Comparison of ENCODE assay signal across 22 mouse cellular contexts in the genomic region with DNA sequence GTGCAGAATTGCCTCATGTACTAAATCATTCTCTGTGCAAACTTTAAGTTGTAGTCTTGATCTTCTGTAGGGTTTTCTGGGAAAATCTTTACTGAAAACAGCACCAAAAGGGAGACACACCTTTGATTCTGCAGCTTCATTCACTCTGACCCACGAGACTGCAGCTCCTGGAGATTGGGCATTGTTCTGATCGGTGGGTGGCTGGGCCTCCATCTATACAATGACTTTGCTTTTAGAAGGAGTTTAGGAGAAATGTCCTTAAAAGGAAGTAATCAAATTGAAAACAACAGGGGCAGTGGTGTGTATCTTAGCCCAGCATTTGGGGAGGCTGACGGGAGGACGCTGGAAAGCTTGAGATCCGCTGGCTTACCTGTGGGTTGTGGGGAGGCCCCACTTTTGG. TPM values are rescaled to one million over a fixed set of nuclear protein-coding genes. Genes with fewer than 3 reads are reported as not detected.
DNase-seq lines count a peak whose midpoint lies in the region; TF ChIP-seq lines count a peak whose summit lies in the region.
"Had no signal": no experiment of that assay in that cellular context is flagged by ENCODE, and none has a peak within 500 bp of the region (broad histone marks: within the 10 kb centered on the region; RNA-seq: fewer than 3 reads in every experiment).

No protein-coding gene starts in this region.

- H3K9ac ChIP-seq in ES-Bruce4 (ENCODE audit: low read depth, poor library complexity, severe bottlenecking) = no peak overlapping the region
- H3K9ac ChIP-seq: embryonic facial prominence, embryonic 13.5 days; embryonic facial prominence, embryonic 15.5 days; forebrain, embryonic 12.5 days had no signal

- 0 out of 2 replicates have a peak, but pooled peaks have one; percentile 6 for TF ChIP-seq EP300 in ES-Bruce4 (IDR thresholded peaks at IDR 0.05; ENCODE audit: insufficient read depth, low read depth, low read length)

- 0 out of 2 replicates have a peak overlapping the region, but pooled peaks have one; percentile 1 for H3K27ac ChIP-seq in ES-Bruce4 (ENCODE audit: insufficient read depth, low read length)
- H3K27ac ChIP-seq in layer of hippocampus, adult 2 months = no peak overlapping the region
- H3K27ac ChIP-seq: embryonic facial prominence, embryonic 13.5 days; embryonic facial prominence, embryonic 15.5 days; forebrain, embryonic 10.5 days; forebrain, embryonic 12.5 days had no signal

- DNase-seq in R1 (ENCODE audit: low read depth, low spot score) = peak; percentile 83
- DNase-seq in layer of hippocampus, adult 2 months (ENCODE audit: low spot score in 2 of 2) = no peak
- DNase-seq in layer of hippocampus, adult 11-12 months (ENCODE audit: low spot score) = no peak
- no peak for DNase-seq in urinary bladder, adult 18-20 months (ENCODE audit: low spot score in 2 of 2)
- DNase-seq: adrenal gland, adult 2 months; adrenal gland, postnatal 10 days; adrenal gland, postnatal 25 days; cerebellum, adult 11 months; cerebellum, adult 18-20 months; cerebellum, adult 8-10 months; cerebellum, adult 9-11 months; cerebellum, postnatal 14 days; cerebellum, postnatal 36 days; embryo, embryonic 11 days had no signal

- H3K9me3 ChIP-seq in E14TG2a.4 (ENCODE audit: low read length) (no peaks in the 10 kb centered on the region), ES-Bruce4 (replicated peaks; ENCODE audit: control insufficient read depth, insufficient read depth, low read length, poor library complexity, severe bottlenecking) (no peaks in the 10 kb centered on the region)
- H3K9me3 ChIP-seq: embryonic facial prominence, embryonic 13.5 days; embryonic facial prominence, embryonic 15.5 days; forebrain, embryonic 10.5 days; forebrain, embryonic 12.5 days had no signal

- H3K4me1 ChIP-seq in E14TG2a.4 (replicated peaks; ENCODE audit: low read depth, low read length) = peaks cover 65% of the 10 kb centered on the region
- H3K4me1 ChIP-seq in ES-Bruce4 (ENCODE audit: control insufficient read depth, insufficient read depth, low read length) = peaks cover 3% of the 10 kb centered on the region
- H3K4me1 ChIP-seq: embryonic facial prominence, embryonic 13.5 days; embryonic facial prominence, embryonic 15.5 days; forebrain, embryonic 12.5 days had no signal

- peak overlapping the region; percentile 29; the same call in 1 of the 2 replicates for H3K4me3 ChIP-seq in E14TG2a.4 (replicated peaks; ENCODE audit: low read length)
- H3K4me3 ChIP-seq in ES-Bruce4 (ENCODE audit: low read depth, low read length) = no peak overlapping the region
- no peak overlapping the region for H3K4me3 ChIP-seq in layer of hippocampus, adult 2 months
- H3K4me3 ChIP-seq: embryonic facial prominence, embryonic 13.5 days; embryonic facial prominence, embryonic 15.5 days; erythroblast, embryonic 14.5 days; forebrain, embryonic 10.5 days; forebrain, embryonic 12.5 days had no signal

- no peak for TF ChIP-seq POLR2A in ES-Bruce4 (IDR thresholded peaks at IDR 0.05; ENCODE audit: insufficient read depth, low read length)

- TF ChIP-seq CTCF in E14TG2a.4 (conservative IDR thresholded peaks at IDR 0.05; ENCODE audit: low read length) (no peak), ES-Bruce4 (IDR thresholded peaks at IDR 0.05; ENCODE audit: low read depth, low read length) (no peak)
- TF ChIP-seq CTCF in layer of hippocampus, adult 2 months (conservative IDR thresholded peaks at IDR 0.05) = no peak

- H3K27me3 ChIP-seq in E14TG2a.4 (ENCODE audit: insufficient read depth, low read length) (no peaks in the 10 kb centered on the region), ES-Bruce4 (ENCODE audit: control insufficient read depth, insufficient read depth, low read length, poor library complexity, severe bottlenecking) (no peaks in the 10 kb centered on the region)
- H3K27me3 ChIP-seq: CH12.LX; embryonic facial prominence, embryonic 13.5 days; embryonic facial prominence, embryonic 15.5 days; forebrain, embryonic 12.5 days had no signal

- H3K36me3 ChIP-seq in E14TG2a.4 (ENCODE audit: insufficient read depth, low read length) (peaks cover 20% of the 10 kb centered on the region), ES-Bruce4 (ENCODE audit: control insufficient read depth, insufficient read depth, low read length, poor library complexity, severe bottlenecking) (no peaks in the 10 kb centered on the region; the same call in 1 of the 2 replicates)
- H3K36me3 ChIP-seq: embryonic facial prominence, embryonic 15.5 days; forebrain, embryonic 12.5 days had no signal

RNA-seq across cellular contexts. Expression of a gene that starts 56.0 kb away (rescaled TPM):
- polyA plus RNA-seq in ES-Bruce4 (2011; ENCODE audit: insufficient read depth, insufficient read length, low read depth, missing spikeins) = 58.9 TPM in 2 replicates
- 10 to 100 TPM; 27.7 to 28.5 TPM for total RNA-seq in layer of hippocampus, adult 2 months (2021)
